Mouse (Mus musculus) stomach, embryonic 16.5 days (tissue): ENCODE measurements at regions not wholly inside any gene's neighbourhood (a gene's known extent, or its start where the extent isn't known, plus 50 kb on each side); places are given as distances from the start of the nearest gene placed in this dataset.

ENCODE experiments used
- ATAC-seq: fragments of 200-750 bp; cut with Nextera tagmentation; 2 replicates; pipeline ENCODE4 v1.8.0; 2017; ENCODE audit warnings: moderate number of reproducible peaks, moderate TSS enrichment; ENCODE audit not compliant: insufficient read depth, low FRiP score
- H3K27ac ChIP-seq: fragments of 300-500 bp; sonication (generic); 2 replicates; pipeline ENCODE4 v1.5.1; 2014; ENCODE audit warnings: low read length
- H3K27me3 ChIP-seq: fragments of 300-500 bp; sonication (generic); 2 replicates; pipeline ENCODE4 v1.6.1; 2014; ENCODE audit warnings: low read length, control low read depth, mixed read lengths; ENCODE audit not compliant: control insufficient read depth, insufficient read depth
- H3K36me3 ChIP-seq: fragments of 300-500 bp; sonication (generic); 2 replicates; pipeline ENCODE4 v1.6.1; 2014; ENCODE audit warnings: low read length; ENCODE audit not compliant: control insufficient read depth, insufficient read depth
- H3K4me1 ChIP-seq: fragments of 300-500 bp; sonication (generic); 2 replicates; pipeline ENCODE4 v1.6.1; 2014; ENCODE audit warnings: low read length, control low read depth, mixed read lengths; ENCODE audit not compliant: control insufficient read depth, insufficient read depth
- H3K4me2 ChIP-seq: fragments of 300-500 bp; sonication (generic); 2 replicates; pipeline ENCODE4 v1.6.1; 2014; ENCODE audit warnings: low read depth, low read length, mixed read lengths
- H3K4me3 ChIP-seq: fragments of 300-500 bp; sonication (generic); replicated peaks from 2 replicates; pipeline ENCODE4 v1.5.1; 2014; ENCODE audit warnings: mild to moderate bottlenecking, low read length
- H3K9ac ChIP-seq: fragments of 300-500 bp; sonication (generic); 2 replicates; pipeline ENCODE4 v1.6.1; 2014; ENCODE audit warnings: low read length
- H3K9me3 ChIP-seq: fragments of 300-500 bp; sonication (generic); replicated peaks from 2 replicates; pipeline ENCODE4 v1.6.1; 2016; ENCODE audit warnings: low read length, control low read depth; ENCODE audit not compliant: control insufficient read depth
- WGBS: fragments of 180-500 bp; shearing (Covaris S2); extraction: QIAGEN DNeasy Blood & Tissue Kit; methylation state at CpG from one replicate; pipeline ENCODE4 v1.1.7; 2014; 5-methylcytosine and 5-hydroxymethylcytosine counted together

- H3K4me3 ChIP-seq = no peak overlapping the region
- H3K4me1 ChIP-seq = no peaks in the 10 kb centered on the region
- no peak overlapping the region for H3K27ac ChIP-seq
- H3K36me3 ChIP-seq = no peaks in the 10 kb centered on the region
- 74% methylated on average over 3 of the region's 3 CpGs for WGBS
- no peak for ATAC-seq
- H3K27me3 ChIP-seq = no peaks in the 10 kb centered on the region
- H3K9me3 ChIP-seq = no peaks in the 10 kb centered on the region
- no peak overlapping the region for H3K4me2 ChIP-seq
- no peak overlapping the region for H3K9ac ChIP-seq
Measured at GRCm38 (mm10) chr4:71218060-71218459, 539.7 kb downstream of the Gm11232 start.

- Histone ChIP-seq H3K4me1 (no peaks in the 10 kb centered on the region), H3K4me2 (no peak overlapping the region), H3K4me3 (no peak overlapping the region), H3K27me3 (no peaks in the 10 kb centered on the region), H3K27ac (no peak overlapping the region), H3K9ac (no peak overlapping the region), H3K36me3 (no peaks in the 10 kb centered on the region), H3K9me3 (no peaks in the 10 kb centered on the region)
- no peak for ATAC-seq
- 41% methylated on average over 1 of the region's 1 CpGs for WGBS
Measured at GRCm38 (mm10) chr4:71187801-71188200, 570.0 kb downstream of the Gm11232 start.

DNA sequence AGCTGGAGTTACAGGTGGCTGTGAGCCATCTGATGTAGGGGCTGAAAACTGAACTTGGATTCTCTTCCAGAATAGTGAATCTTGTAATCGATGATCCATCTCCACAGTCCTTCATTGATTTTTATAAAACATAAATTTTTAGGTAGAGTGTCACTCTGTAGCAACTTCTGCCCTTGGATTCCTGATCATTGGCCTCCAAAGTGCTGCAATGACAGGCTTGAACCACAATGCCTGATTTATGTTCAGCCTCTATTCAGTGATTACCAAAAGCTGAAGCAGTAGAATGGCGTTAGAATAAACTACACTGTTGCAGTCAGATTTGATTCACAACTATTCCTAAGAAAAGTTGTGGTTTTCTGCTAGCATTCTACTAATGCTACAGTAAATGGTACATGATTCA, 580.1 kb downstream of the Gm11232 start:
- no peaks in the 10 kb centered on the region for H3K27me3 ChIP-seq
- WGBS = 83% methylated on average over 2 of the region's 2 CpGs
- no peak overlapping the region for H3K4me2 ChIP-seq
- no peak overlapping the region for H3K4me3 ChIP-seq
- no peaks in the 10 kb centered on the region for H3K9me3 ChIP-seq
- no peaks in the 10 kb centered on the region for H3K36me3 ChIP-seq
- H3K9ac ChIP-seq = no peak overlapping the region
- H3K4me1 ChIP-seq = no peaks in the 10 kb centered on the region
- no peak overlapping the region for H3K27ac ChIP-seq
- ATAC-seq = no peak

DNA sequence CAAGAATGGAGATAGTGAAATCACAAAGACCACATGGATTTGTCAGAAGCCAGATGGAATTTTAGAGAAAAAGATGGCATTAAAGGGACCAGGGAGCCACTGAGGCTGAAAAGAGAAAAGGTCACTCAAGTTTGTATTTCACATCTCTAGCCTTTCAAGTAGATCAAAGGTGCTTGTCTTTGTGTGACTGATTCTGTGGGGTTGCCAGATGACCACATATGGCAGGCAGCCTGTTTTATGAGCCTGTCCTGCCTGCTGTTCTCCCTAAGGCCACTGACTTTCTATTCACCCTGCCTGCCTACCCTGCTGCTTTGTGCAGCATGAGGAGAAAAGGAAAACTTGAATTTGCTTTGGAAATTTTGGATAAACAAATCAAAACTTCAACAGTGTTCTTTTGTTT, 592.0 kb downstream of the Gm11232 start:
- no peaks in the 10 kb centered on the region for H3K27me3 ChIP-seq
- no peak overlapping the region for H3K4me2 ChIP-seq
- H3K9me3 ChIP-seq = no peaks in the 10 kb centered on the region
- no peak overlapping the region for H3K27ac ChIP-seq
- H3K4me3 ChIP-seq = no peak overlapping the region
- ATAC-seq = no peak
- H3K9ac ChIP-seq = no peak overlapping the region
- no peaks in the 10 kb centered on the region for H3K36me3 ChIP-seq
- no peaks in the 10 kb centered on the region for H3K4me1 ChIP-seq

- ATAC-seq = no peak
- 48% methylated on average over 1 of the region's 1 CpGs for WGBS
Measured at GRCm38 (mm10) chr4:71131670-71132317, 597.0 kb upstream of the Megf9 start.

DNA sequence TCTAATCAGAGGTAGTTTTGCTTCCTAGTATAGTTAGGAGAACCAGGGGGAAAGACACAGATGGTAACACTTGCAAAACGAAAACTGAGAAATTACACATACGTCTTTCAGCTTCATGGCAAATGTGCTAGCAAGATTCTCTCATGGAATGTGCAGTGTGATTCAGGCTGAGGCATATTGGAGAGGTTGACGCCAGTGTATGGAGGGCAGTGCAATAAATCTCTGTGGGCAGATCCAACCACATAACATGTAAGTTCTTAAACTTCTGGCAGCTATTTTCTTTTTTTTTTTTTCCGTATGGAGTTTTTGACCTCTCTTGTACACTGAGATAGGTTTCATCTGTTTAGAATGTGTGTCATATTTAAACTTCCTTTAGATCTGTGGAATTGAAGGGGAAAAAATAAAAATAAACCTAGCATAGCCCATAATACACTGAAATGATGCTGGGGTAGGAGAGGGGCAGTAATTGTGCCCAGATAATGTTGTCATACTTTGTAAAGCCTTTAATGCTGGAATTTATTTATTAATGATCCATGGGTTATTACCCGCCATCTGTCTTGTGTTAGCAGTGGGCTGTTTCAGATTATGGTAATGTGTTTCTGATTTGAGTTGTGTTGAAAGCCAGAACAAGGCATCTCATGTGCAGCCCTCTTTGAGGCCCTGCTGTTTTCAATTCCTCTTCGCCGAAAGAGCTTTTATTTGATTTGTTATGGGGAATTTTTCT, 596.3 kb upstream of the Megf9 start:
- no peaks in the 10 kb centered on the region; the same call in 1 of the 2 replicates for H3K4me1 ChIP-seq
- H3K4me2 ChIP-seq = no peak overlapping the region
- H3K4me3 ChIP-seq = no peak overlapping the region
- H3K9me3 ChIP-seq = no peaks in the 10 kb centered on the region
- no peaks in the 10 kb centered on the region for H3K27me3 ChIP-seq
- H3K9ac ChIP-seq = no peak overlapping the region
- 45% methylated on average over 7 of the region's 7 CpGs for WGBS
- H3K27ac ChIP-seq = no peak overlapping the region
- ATAC-seq = peak; percentile 62; the same call in 1 of the 2 replicates
- H3K36me3 ChIP-seq = no peaks in the 10 kb centered on the region

More at GRCm38 (mm10) chr4:71131670-71132317, 597.0 kb upstream of the Megf9 start:
- H3K4me1 ChIP-seq = no peaks in the 10 kb centered on the region; the same call in 1 of the 2 replicates
- no peak overlapping the region for H3K27ac ChIP-seq
- H3K36me3 ChIP-seq = no peaks in the 10 kb centered on the region
- H3K4me3 ChIP-seq = no peak overlapping the region
- H3K27me3 ChIP-seq = no peaks in the 10 kb centered on the region
- H3K4me2 ChIP-seq = no peak overlapping the region
- no peak overlapping the region for H3K9ac ChIP-seq
- H3K9me3 ChIP-seq = no peaks in the 10 kb centered on the region

DNA sequence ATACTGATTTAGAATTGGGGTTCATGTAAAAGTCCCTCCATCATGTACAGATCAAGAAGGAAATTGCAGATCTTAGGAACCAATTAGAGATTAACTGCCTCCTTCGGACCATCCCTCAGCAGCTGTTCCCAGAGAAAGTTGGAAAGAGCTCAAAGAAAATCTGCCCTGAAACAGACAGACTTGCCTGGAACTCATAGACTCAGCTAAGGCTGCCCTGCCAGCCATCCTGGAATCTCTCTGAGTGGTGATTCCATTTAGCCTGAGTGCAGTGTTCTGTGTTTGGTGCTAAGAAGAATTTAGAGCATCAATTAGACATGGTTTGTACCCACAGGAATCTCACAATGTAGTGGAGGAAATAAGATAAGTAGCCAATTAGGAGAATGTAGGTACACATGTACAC, 594.5 kb upstream of the Megf9 start:
- Histone ChIP-seq H3K27ac (no peak overlapping the region), H3K9me3 (no peaks in the 10 kb centered on the region)

More for the DNA sequence above, 594.5 kb upstream of the Megf9 start:
- Histone ChIP-seq H3K36me3 (no peaks in the 10 kb centered on the region), H3K4me1 (no peaks in the 10 kb centered on the region; the same call in 1 of the 2 replicates), H3K4me3 (no peak overlapping the region), H3K9ac (no peak overlapping the region), H3K4me2 (no peak overlapping the region), H3K27me3 (no peaks in the 10 kb centered on the region)
- no peak for ATAC-seq
- 53% methylated on average over 1 of the region's 1 CpGs for WGBS
